Mouse (Mus musculus) hindbrain, postnatal 0 days (tissue): ENCODE results near the gene Ppp3cb. TPM values are rescaled to one million over a fixed set of nuclear protein-coding genes. Genes with fewer than 3 reads are reported as not detected.

Experiments
- ATAC-seq: fragments of 200-750 bp; cut with Nextera tagmentation; 2 replicates; pipeline ENCODE4 v1.8.0; 2017; ENCODE audit warnings: mild to moderate bottlenecking, moderate TSS enrichment, moderate library complexity
- DNase-seq: peaks from one replicate; pipeline ENCODE4 v3.0.0-alpha.2; 2015; ENCODE audit warnings: low spot score
- H3K27ac ChIP-seq: fragments of 300-500 bp; sonication (generic); 2 replicates; pipeline ENCODE4 v1.5.1; 2014; ENCODE audit warnings: mild to moderate bottlenecking
- H3K27me3 ChIP-seq: fragments of 300-500 bp; sonication (generic); 2 replicates; pipeline ENCODE4 v1.6.1; 2014; ENCODE audit warnings: low read length, mixed read lengths; ENCODE audit not compliant: insufficient read depth
- H3K36me3 ChIP-seq: fragments of 300-500 bp; sonication (generic); 2 replicates; pipeline ENCODE4 v1.6.1; 2014; ENCODE audit warnings: low read length, mixed read lengths; ENCODE audit not compliant: insufficient read depth
- H3K4me1 ChIP-seq: fragments of 300-500 bp; sonication (generic); 2 replicates; pipeline ENCODE4 v1.6.1; 2014; ENCODE audit warnings: antibody characterized with exemption, low read length, mixed read lengths; ENCODE audit not compliant: insufficient read depth
- H3K4me2 ChIP-seq: fragments of 300-500 bp; sonication (generic); 2 replicates; pipeline ENCODE4 v1.6.1; 2014; ENCODE audit warnings: low read depth, mild to moderate bottlenecking, low read length, moderate library complexity, mixed read lengths
- H3K4me3 ChIP-seq: fragments of 300-500 bp; sonication (generic); 2 replicates; pipeline ENCODE4 v1.5.1; 2014; ENCODE audit warnings: low read length
- H3K9ac ChIP-seq: fragments of 300-500 bp; sonication (generic); replicated peaks from 2 replicates; pipeline ENCODE4 v1.6.1; 2014; ENCODE audit warnings: mild to moderate bottlenecking, low read length, moderate library complexity, mixed read lengths
- H3K9me3 ChIP-seq: fragments of 300-500 bp; sonication (generic); 2 replicates; pipeline ENCODE4 v1.6.1; 2016; ENCODE audit warnings: low read length, mixed read lengths
- CTCF ChIP-seq: IDR thresholded peaks from 2 replicates; pipeline ENCODE4 v1.5.1; 2016; ENCODE audit warnings: antibody characterized with exemption, control low read depth, low read depth
- WGBS: fragments of 180-500 bp; shearing (Covaris S2); extraction: QIAGEN DNeasy Blood & Tissue Kit; methylation state at CpG from one replicate; pipeline ENCODE4 v1.1.7; 2014; 5-methylcytosine and 5-hydroxymethylcytosine counted together
- polyA plus RNA-seq: library from polyadenylated mRNA; unstranded; fragments of >200 nt; fragmentation: Nextera tagmentation; extraction: Ambion mirVana; gene quantifications from 2 replicates; pipeline ENCODE4 v1.2.1, GENCODE M21; 2015
- total RNA-seq: library from RNA; depleted of rRNA; stranded (reverse); fragments of >200 nt; gene quantifications from 2 replicates; pipeline ENCODE4 v1.2.3, GENCODE M21; 2014; rRNA removed

Ppp3cb gene
- total and polyA plus RNA-seq, 2 experiments from 2014 or later = 94.7 to 130 TPM

DNA sequence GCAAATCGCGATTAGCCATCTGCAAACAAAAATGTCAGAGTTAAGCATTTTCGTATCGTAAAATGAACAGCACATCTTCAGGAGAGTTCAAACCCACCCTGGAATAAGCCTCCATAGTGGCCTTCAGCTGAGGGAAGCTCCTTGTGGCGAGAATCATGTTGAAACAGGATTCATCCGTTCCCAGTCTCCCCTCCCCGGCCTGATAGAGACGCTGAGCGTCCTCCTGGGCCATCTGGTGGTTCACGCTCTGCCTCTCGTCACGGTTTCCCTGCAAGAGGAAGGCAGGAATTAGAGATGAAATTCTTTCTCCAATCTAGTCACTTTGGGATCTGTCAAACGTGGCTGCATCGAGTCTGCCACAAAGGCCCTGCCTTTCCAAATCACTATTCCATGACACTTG, 86.2 kb downstream of the Ppp3cb start:
- Histone ChIP-seq H3K4me1 (no peaks in the 10 kb centered on the region), H3K36me3 (peaks cover 43% of the 10 kb centered on the region; the same call in 1 of the 2 replicates), H3K4me3 (no peak overlapping the region), H3K9me3 (no peaks in the 10 kb centered on the region), H3K9ac (no peak overlapping the region), H3K27ac (no peak overlapping the region), H3K4me2 (no peak overlapping the region), H3K27me3 (no peaks in the 10 kb centered on the region)
- DNase-seq = no peak
- no peak for TF ChIP-seq CTCF
- ATAC-seq = no peak
- WGBS = 76% methylated on average over 14 of the region's 14 CpGs

DNA sequence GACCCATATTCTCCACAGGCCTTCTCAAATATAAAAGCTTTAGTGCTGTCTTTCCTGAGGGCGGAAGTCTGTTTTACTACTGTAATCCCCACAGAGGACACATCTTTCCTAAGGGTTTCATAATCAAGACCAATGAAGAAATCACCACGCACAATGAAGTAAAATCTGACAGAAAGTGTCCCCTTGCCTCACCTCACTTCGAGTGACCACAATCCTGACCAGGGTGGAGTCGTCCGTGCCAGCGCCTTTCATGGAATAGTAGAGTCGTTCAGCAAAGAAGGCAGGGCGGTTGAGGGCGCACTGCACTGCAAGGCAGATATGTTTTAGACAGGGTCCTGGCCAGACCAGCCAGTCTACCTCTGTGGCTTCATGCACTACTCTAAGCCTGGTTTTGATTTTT, 88.0 kb downstream of the Ppp3cb start:
- 94% methylated on average over 9 of the region's 9 CpGs for WGBS

DNA sequence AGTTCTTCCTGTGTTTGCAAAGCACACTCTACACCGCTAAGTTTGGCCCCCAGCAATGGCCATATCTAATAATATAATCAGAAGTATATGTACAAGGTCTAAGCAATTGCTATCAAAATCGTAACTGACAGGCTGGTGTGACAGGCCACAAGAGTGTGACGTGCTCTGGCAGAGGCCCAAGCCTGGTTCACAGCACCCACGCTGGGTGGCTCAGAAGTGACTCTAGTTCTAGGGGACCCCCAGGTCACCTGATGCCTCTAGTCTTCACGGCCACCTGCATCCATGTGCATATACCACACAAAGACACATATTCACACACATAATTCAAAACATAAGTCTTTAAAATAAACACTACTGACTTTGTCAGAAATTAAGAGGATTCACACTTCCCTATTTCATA, 93.4 kb downstream of the Ppp3cb start:
- Histone ChIP-seq H3K4me1 (0 out of 2 replicates have a peak, but pooled peaks cover 7% of the 10 kb centered on the region), H3K27ac (no peak overlapping the region), H3K9me3 (no peaks in the 10 kb centered on the region), H3K27me3 (no peaks in the 10 kb centered on the region), H3K4me2 (no peak overlapping the region), H3K9ac (no peak overlapping the region), H3K36me3 (peaks cover 6% of the 10 kb centered on the region; the same call in 1 of the 2 replicates), H3K4me3 (no peak overlapping the region)
- TF ChIP-seq CTCF = no peak
- no peak for DNase-seq
- WGBS = 90% methylated on average over 5 of the region's 5 CpGs
- ATAC-seq = no peak

More for the DNA sequence above, 88.0 kb downstream of the Ppp3cb start:
- H3K27me3 ChIP-seq = no peaks in the 10 kb centered on the region
- H3K36me3 ChIP-seq = peaks cover 32% of the 10 kb centered on the region; the same call in 1 of the 2 replicates
- H3K4me2 ChIP-seq = no peak overlapping the region
- H3K27ac ChIP-seq = no peak overlapping the region
- ATAC-seq (no peak), DNase-seq (no peak)
- no peak overlapping the region for H3K4me3 ChIP-seq
- no peaks in the 10 kb centered on the region for H3K9me3 ChIP-seq
- TF ChIP-seq CTCF = no peak
- H3K9ac ChIP-seq = no peak overlapping the region
- H3K4me1 ChIP-seq = no peaks in the 10 kb centered on the region

DNA sequence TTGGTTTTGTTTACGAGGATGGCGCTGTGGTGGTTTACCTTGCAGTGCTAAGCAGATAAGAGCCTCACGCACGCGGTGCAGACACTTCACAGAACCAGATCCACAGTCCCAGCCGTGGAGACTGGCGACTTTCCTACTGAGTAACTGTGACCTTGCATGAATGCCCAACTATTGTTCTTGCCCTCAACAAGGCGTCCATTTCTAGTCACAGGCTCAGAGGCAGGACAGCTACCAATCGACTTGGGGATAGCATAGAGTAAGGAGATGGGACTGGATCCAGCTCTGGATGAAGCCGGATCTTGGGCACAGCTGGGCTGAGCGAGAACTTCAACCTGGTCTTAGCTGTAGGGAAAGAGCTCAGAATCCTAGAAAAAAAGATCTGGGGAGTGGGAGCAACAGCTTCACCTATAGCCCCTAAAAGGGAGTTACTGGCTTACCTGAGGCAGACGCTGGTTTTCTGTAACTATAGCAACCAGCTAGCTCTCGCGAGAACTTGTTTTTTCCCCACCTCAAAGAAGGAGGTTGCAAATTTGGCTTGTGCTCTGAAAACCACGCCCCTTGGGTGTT, 94.5 kb downstream of the Ppp3cb start, which contains the start of gene Cfap70:
Cfap70 (minus strand) TSS at position 462 of the 567 bp plus-strand sequence.
- Histone ChIP-seq H3K9me3 (no peaks in the 10 kb centered on the region), H3K36me3 (peaks cover 6% of the 10 kb centered on the region; the same call in 1 of the 2 replicates), H3K4me2 (peak within 1 kb of the TSS; percentile 88), H3K27ac (peak within 1 kb of the TSS; percentile 62), H3K4me1 (0 out of 2 replicates have a peak, but pooled peaks cover 7% of the 10 kb centered on the region), H3K4me3 (peak within 1 kb of the TSS; percentile 46), H3K27me3 (no peaks in the 10 kb centered on the region), H3K9ac (peak within 1 kb of the TSS; percentile 44; the same call in 1 of the 2 replicates)
- WGBS = 5% methylated on average over 15 of the region's 15 CpGs
- ATAC-seq (peak; percentile 86), DNase-seq (peak; percentile 87)
- TF ChIP-seq CTCF = no peak

DNA sequence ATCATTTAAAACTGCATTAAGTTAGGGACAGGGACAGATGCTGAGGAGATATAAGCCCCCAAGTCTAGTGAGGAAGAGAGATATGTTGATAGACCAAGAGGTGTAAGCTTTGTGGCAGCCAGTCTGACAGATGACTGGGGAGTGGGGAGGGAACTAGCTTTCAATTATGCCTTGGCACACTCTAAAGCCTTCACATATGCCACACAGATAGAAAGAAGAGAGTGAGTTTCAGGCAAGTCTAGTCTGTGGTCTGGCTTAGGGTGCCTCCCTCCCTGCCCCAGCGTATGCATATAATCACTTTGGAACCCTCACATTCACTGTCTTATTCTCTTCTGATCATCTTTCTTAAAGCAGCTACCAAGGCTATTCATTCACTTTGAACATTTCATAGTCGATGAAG, 95.1 kb downstream of the Ppp3cb start:
- TF ChIP-seq CTCF = no peak
- H3K4me2 ChIP-seq = peak overlapping the region; percentile 88
- DNase-seq (no peak), ATAC-seq (peak; percentile 41)
- H3K4me3 ChIP-seq = peak overlapping the region; percentile 46
- no peaks in the 10 kb centered on the region for H3K9me3 ChIP-seq
- H3K4me1 ChIP-seq = 0 out of 2 replicates have a peak, but pooled peaks cover 7% of the 10 kb centered on the region
- peak overlapping the region; percentile 62; the same call in 1 of the 2 replicates for H3K27ac ChIP-seq
- H3K9ac ChIP-seq = peak overlapping the region; percentile 44; the same call in 1 of the 2 replicates
- H3K27me3 ChIP-seq = no peaks in the 10 kb centered on the region
- WGBS = 8% methylated on average over 2 of the region's 2 CpGs
- H3K36me3 ChIP-seq = peaks cover under 1% of the 10 kb centered on the region; the same call in 1 of the 2 replicates

Other genes starting within 250 kb of the Ppp3cb start
- gene Ecd, start 198.5 kb downstream of the Ppp3cb start, total RNA-seq = 29.8 and 38.6 TPM in 2 replicates
- gene Ecd, start 198.5 kb downstream of the Ppp3cb start, polyA plus RNA-seq = 37.3 and 38.4 TPM in 2 replicates
- 42.1 and 44.4 TPM in 2 replicates for gene Fam149b, start 198.4 kb downstream of the Ppp3cb start, total RNA-seq
- 25.9 and 28.8 TPM in 2 replicates for gene Fam149b, start 198.4 kb downstream of the Ppp3cb start, polyA plus RNA-seq
- 29.2 and 44.2 TPM in 2 replicates for gene Dnajc9, start 157.7 kb downstream of the Ppp3cb start, total RNA-seq
- gene Dnajc9, start 157.7 kb downstream of the Ppp3cb start, polyA plus RNA-seq = 111 and 114 TPM in 2 replicates
- gene Mrps16, start 152.9 kb downstream of the Ppp3cb start, total RNA-seq = 34.7 and 35.4 TPM in 2 replicates
- gene Mrps16, start 152.9 kb downstream of the Ppp3cb start, polyA plus RNA-seq = 68.1 and 72.3 TPM in 2 replicates
- gene Cfap70, start 94.3 kb downstream of the Ppp3cb start, total RNA-seq = 0.11 and 0.31 TPM in 2 replicates
- gene Cfap70, start 94.3 kb downstream of the Ppp3cb start, polyA plus RNA-seq = 1.8 and 2.2 TPM in 2 replicates
- 36.5 and 38.4 TPM in 2 replicates for gene Anxa7, start 66.4 kb downstream of the Ppp3cb start, total RNA-seq
- gene Anxa7, start 66.4 kb downstream of the Ppp3cb start, polyA plus RNA-seq = 19.8 and 20.5 TPM in 2 replicates
- gene Mss51, start 49.7 kb downstream of the Ppp3cb start, total RNA-seq = 0.11 and 0.26 TPM in 2 replicates
- 0.08 and 0.19 TPM in 2 replicates for gene Mss51, start 49.7 kb downstream of the Ppp3cb start, polyA plus RNA-seq
- 27.5 and 30.2 TPM in 2 replicates for gene Usp54, start 94.5 kb upstream of the Ppp3cb start, total RNA-seq
- 5.8 and 5.9 TPM in 2 replicates for gene Usp54, start 94.5 kb upstream of the Ppp3cb start, polyA plus RNA-seq
- 1.4 TPM in 1 of 2 replicates, not detected in the other for gene Myoz1, start 110.0 kb upstream of the Ppp3cb start, total RNA-seq
- 0.35 TPM in 1 of 2 replicates, not detected in the other for gene Myoz1, start 110.0 kb upstream of the Ppp3cb start, polyA plus RNA-seq
- 0.11 and 0.52 TPM in 2 replicates for gene Synpo2l, start 121.8 kb upstream of the Ppp3cb start, total RNA-seq
- gene Synpo2l, start 121.8 kb upstream of the Ppp3cb start, polyA plus RNA-seq = 0.20 and 0.23 TPM in 2 replicates
- 166 and 179 TPM in 2 replicates for gene Sec24c, start 127.7 kb upstream of the Ppp3cb start, total RNA-seq
- gene Sec24c, start 127.7 kb upstream of the Ppp3cb start, polyA plus RNA-seq = 52.5 and 58.7 TPM in 2 replicates
- 18.0 and 19.2 TPM in 2 replicates for gene Fut11, start 148.4 kb upstream of the Ppp3cb start, total RNA-seq
- 24.5 and 26.2 TPM in 2 replicates for gene Fut11, start 148.4 kb upstream of the Ppp3cb start, polyA plus RNA-seq
- gene Chchd1, start 156.4 kb upstream of the Ppp3cb start, total RNA-seq = 122 and 147 TPM in 2 replicates
- 188 and 193 TPM in 2 replicates for gene Chchd1, start 156.4 kb upstream of the Ppp3cb start, polyA plus RNA-seq
- 149 and 159 TPM in 2 replicates for gene Zswim8, start 161.0 kb upstream of the Ppp3cb start, total RNA-seq
- gene Zswim8, start 161.0 kb upstream of the Ppp3cb start, polyA plus RNA-seq = 31.3 and 36.8 TPM in 2 replicates
- gene Ndst2, start 188.0 kb upstream of the Ppp3cb start, total RNA-seq = 19.8 and 23.2 TPM in 2 replicates
- gene Ndst2, start 188.0 kb upstream of the Ppp3cb start, polyA plus RNA-seq = 12.4 and 16.7 TPM in 2 replicates
- 204 and 248 TPM in 2 replicates for gene Camk2g, start 247.5 kb upstream of the Ppp3cb start, total RNA-seq
- gene Camk2g, start 247.5 kb upstream of the Ppp3cb start, polyA plus RNA-seq = 291 and 299 TPM in 2 replicates